Comparison of ENCODE assay signal across 10 mouse cellular contexts in genomic region chr11:37364430-37364829, GRCm38 (mm10).
DNase-seq lines count a peak whose midpoint lies in the region; ATAC-seq and TF ChIP-seq lines count a peak whose summit lies in the region.
"Had no signal": no experiment of that assay in that cellular context is flagged by ENCODE, and none has a peak within 500 bp of the region (broad histone marks: within the 10 kb centered on the region; RNA-seq: fewer than 3 reads in every experiment).

No protein-coding gene starts in this region.

- no peaks in the 10 kb centered on the region for H3K9me3 ChIP-seq in intestine, postnatal 0 days (ENCODE audit: control insufficient read depth)
- no peaks in the 10 kb centered on the region for H3K9me3 ChIP-seq in midbrain, embryonic 11.5 days (ENCODE audit: control insufficient read depth, low read length)
- H3K9me3 ChIP-seq: embryonic facial prominence, embryonic 15.5 days had no signal

- WGBS in intestine, postnatal 0 days = 87% methylated on average over 2 of the region's 2 CpGs
- 88% methylated on average over 2 of the region's 2 CpGs for WGBS in midbrain, embryonic 11.5 days

- H3K4me3 ChIP-seq in intestine, postnatal 0 days (ENCODE audit: low read depth, low read length) = no peak overlapping the region
- no peak overlapping the region for H3K4me3 ChIP-seq in midbrain, embryonic 11.5 days (ENCODE audit: low read depth, low read length)
- H3K4me3 ChIP-seq: embryonic facial prominence, embryonic 15.5 days had no signal

- TF ChIP-seq CTCF in intestine, postnatal 0 days (IDR thresholded peaks at IDR 0.05; ENCODE audit: low read depth) = no peak

- no peak overlapping the region for H3K4me2 ChIP-seq in intestine, postnatal 0 days (replicated peaks; ENCODE audit: low read depth)
- H3K4me2 ChIP-seq in midbrain, embryonic 11.5 days = no peak overlapping the region
- H3K4me2 ChIP-seq: embryonic facial prominence, embryonic 15.5 days; heart, embryonic 11.5 days had no signal

- DNase-seq in gastrocnemius, postnatal 25 days = peak; percentile 17
- no peak for DNase-seq in gastrocnemius, postnatal 36 days
- DNase-seq in cerebellum, adult 11 months = peak; percentile 11
- DNase-seq in cerebellum, postnatal 25 days = peak; percentile 69 to 79
- peak; percentile 52 to 53 for DNase-seq in left cerebral cortex, adult 18-20 months (ENCODE audit: low spot score in 2 of 2)
- no peak for DNase-seq in midbrain, embryonic 11.5 days (ENCODE audit: low spot score, missing footprints)
- no peak for DNase-seq in embryo, embryonic 11 days

- H3K27ac ChIP-seq in intestine, postnatal 0 days (ENCODE audit: low read depth, low read length) = no peak overlapping the region
- no peak overlapping the region for H3K27ac ChIP-seq in midbrain, embryonic 11.5 days (ENCODE audit: low read depth, low read length)
- H3K27ac ChIP-seq: embryonic facial prominence, embryonic 15.5 days had no signal

- intact Hi-C loops in gastrocnemius, postnatal 36 days (cut with DNase I) = no loop called here

- no peaks in the 10 kb centered on the region for H3K4me1 ChIP-seq in intestine, postnatal 0 days (replicated peaks; ENCODE audit: control insufficient read depth, insufficient read depth, low read length)
- H3K4me1 ChIP-seq in midbrain, embryonic 11.5 days (ENCODE audit: control insufficient read depth, insufficient read depth, low read length) = no peaks in the 10 kb centered on the region
- H3K4me1 ChIP-seq: embryonic facial prominence, embryonic 15.5 days had no signal

- H3K36me3 ChIP-seq in intestine, postnatal 0 days (ENCODE audit: control insufficient read depth, insufficient read depth) = no peaks in the 10 kb centered on the region
- H3K36me3 ChIP-seq in midbrain, embryonic 11.5 days (ENCODE audit: control insufficient read depth, insufficient read depth, low read length) = no peaks in the 10 kb centered on the region
- H3K36me3 ChIP-seq: embryonic facial prominence, embryonic 15.5 days had no signal

- ATAC-seq in intestine, postnatal 0 days = no peak
- no peak for ATAC-seq in midbrain, embryonic 11.5 days (ENCODE audit: low FRiP score)

- H3K9ac ChIP-seq in intestine, postnatal 0 days (ENCODE audit: low read depth, low read length) = no peak overlapping the region
- H3K9ac ChIP-seq in midbrain, embryonic 11.5 days (ENCODE audit: low read length) = no peak overlapping the region
- H3K9ac ChIP-seq: embryonic facial prominence, embryonic 15.5 days had no signal

- H3K27me3 ChIP-seq in intestine, postnatal 0 days (replicated peaks; ENCODE audit: control insufficient read depth, insufficient read depth, low read length) = no peaks in the 10 kb centered on the region
- H3K27me3 ChIP-seq in midbrain, embryonic 11.5 days (ENCODE audit: control insufficient read depth, insufficient read depth, low read length) = no peaks in the 10 kb centered on the region
- H3K27me3 ChIP-seq: embryonic facial prominence, embryonic 15.5 days had no signal

Comparison
In these comparisons a context has a peak if more than half of its experiments do, and no peak if none do; other contexts are left out.
1. DNase-seq: peak in gastrocnemius, postnatal 25 days (single experiment), cerebellum, adult 11 months (single experiment), cerebellum, postnatal 25 days (2 of 2) and left cerebral cortex, adult 18-20 months (2 of 2); none in gastrocnemius, postnatal 36 days (0 of 2), midbrain, embryonic 11.5 days (single experiment) and embryo, embryonic 11 days (single experiment).